Mouse (Mus musculus): ENCODE data around the gene Mok.
A peak's percentile ranks its signal among the peaks of the same experiment; 100 is the strongest.

The Mok gene

GRCm38 (mm10) chr12:110770479-110771247, 70.1 kb downstream of the Mok start:
- peak; percentile 51 to 55 for DNase-seq (ENCODE audit: low spot score in 2 of 2)

- no peak for DNase-seq (ENCODE audit: low spot score in 2 of 2)
Measured at GRCm38 (mm10) chr12:110769660-110770297, 71.0 kb downstream of the Mok start.

GRCm38 (mm10) chr12:110768562-110768961, 72.2 kb downstream of the Mok start:
- DNase-seq (ENCODE audit: low spot score in 2 of 2): no peak

- DNase-seq (ENCODE audit: low spot score in 2 of 2): peak in 1 of 2 experiments; percentile 18
Measured at GRCm38 (mm10) chr12:110764531-110764930, 76.2 kb downstream of the Mok start.

- DNase-seq (ENCODE audit: low spot score in 2 of 2): no peak
Measured at GRCm38 (mm10) chr12:110762321-110762720, 78.4 kb downstream of the Mok start.

- DNase-seq (ENCODE audit: low spot score in 2 of 2): peak in 1 of 2 experiments; percentile 13
Measured at GRCm38 (mm10) chr12:110758932-110759331, 81.8 kb downstream of the Mok start.

Data from natural killer cell, adult 2 months (primary cell).